Mouse (Mus musculus) MEL (cell line): ENCODE results near the gene Mfsd9. TPM values are rescaled to one million over a fixed set of nuclear protein-coding genes. Genes with fewer than 3 reads are reported as not detected.

Source experiments
- DNase-seq: peaks from one replicate; pipeline ENCODE4 v3.0.0; 2011; ENCODE audit warnings: low read depth, low spot score
- H3K27ac ChIP-seq: 2 replicates; pipeline ENCODE4 v1.5.1; 2012; ENCODE audit warnings: low read depth, mild to moderate bottlenecking, control low read depth, low read length, moderate library complexity; ENCODE audit not compliant: control insufficient read depth
- H3K27me3 ChIP-seq, 2 experiments: fragments of 150-350 bp in 1 of 2; sonication (generic) in 1 of 2; 2 replicates each; pipeline ENCODE4 v1.6.1; 2012; ENCODE audit warnings: low read length in 2 of 2, mild to moderate bottlenecking in 2 of 2, improper control_type of control experiment in 1 of 2, moderate library complexity in 1 of 2; ENCODE audit not compliant: insufficient read depth in 2 of 2, control insufficient read depth in 1 of 2
- H3K36me3 ChIP-seq, 2 experiments: 2 replicates each; pipeline ENCODE4 v1.6.1; 2012 to 2014; ENCODE audit warnings: low read length in 2 of 2, improper control_type of control experiment in 1 of 2, inconsistent platforms in 1 of 2, mild to moderate bottlenecking in 1 of 2; ENCODE audit not compliant: insufficient read depth in 2 of 2, control insufficient read depth in 1 of 2
- H3K4me1 ChIP-seq, 2 experiments: fragments of 150-350 bp in 1 of 2; sonication (generic) in 1 of 2; 2 replicates each; pipeline ENCODE4 v1.6.1; 2012; ENCODE audit warnings: low read length in 2 of 2, improper control_type of control experiment in 1 of 2, mild to moderate bottlenecking in 1 of 2; ENCODE audit not compliant: insufficient read depth in 2 of 2, control insufficient read depth in 1 of 2
- H3K4me3 ChIP-seq, 2 experiments: fragments of 150-350 bp in 1 of 2; sonication (generic) in 1 of 2; 2 replicates each; pipeline ENCODE4 v1.5.1; 2012; ENCODE audit warnings: low read depth in 2 of 2, low read length in 2 of 2, mild to moderate bottlenecking in 2 of 2, moderate library complexity in 2 of 2, control low read depth in 1 of 2, improper control_type of control experiment in 1 of 2; ENCODE audit not compliant: control insufficient read depth in 1 of 2, insufficient read depth in 1 of 2
- H3K79me2 ChIP-seq: 2 replicates; pipeline ENCODE4 v1.6.1; 2012; ENCODE audit warnings: mild to moderate bottlenecking, low read length, moderate library complexity; ENCODE audit not compliant: control insufficient read depth, poor library complexity, insufficient read depth
- H3K9ac ChIP-seq: 2 replicates; pipeline ENCODE4 v1.6.1; 2012; ENCODE audit warnings: low read depth, mild to moderate bottlenecking, control low read depth, low read length, moderate library complexity; ENCODE audit not compliant: control insufficient read depth, poor library complexity, severe bottlenecking
- H3K9me3 ChIP-seq: fragments of 150-350 bp; sonication (generic); replicated peaks from 2 replicates; pipeline ENCODE4 v1.6.1; 2012; ENCODE audit warnings: mild to moderate bottlenecking, low read length, improper control_type of control experiment, moderate library complexity; ENCODE audit not compliant: insufficient read depth
- BHLHE40 ChIP-seq: IDR thresholded peaks from 2 replicates; pipeline ENCODE4 v1.6.1; 2012; ENCODE audit warnings: low read depth, mild to moderate bottlenecking, inconsistent platforms, low read length, improper control_type of control experiment, borderline replicate concordance
- CHD1 ChIP-seq: IDR thresholded peaks from 2 replicates; pipeline ENCODE4 v1.6.1; 2012; ENCODE audit warnings: low read depth, mild to moderate bottlenecking, inconsistent platforms, low read length, improper control_type of control experiment
- CHD2 ChIP-seq: IDR thresholded peaks from 2 replicates; pipeline ENCODE4 v1.6.1; 2011; ENCODE audit warnings: low read length, improper control_type of control experiment
- CTCF ChIP-seq, 3 experiments: IDR thresholded peaks in 2 of 3; conservative IDR thresholded peaks in 1 of 3; 2 replicates each; pipeline ENCODE4 v1.5.1; 2011 to 2012; ENCODE audit warnings: low read length in 3 of 3, low read depth in 2 of 3, mild to moderate bottlenecking in 2 of 3, improper control_type of control experiment in 1 of 3, inconsistent platforms in 1 of 3, mixed read lengths in 1 of 3, moderate library complexity in 1 of 3; ENCODE audit not compliant: control insufficient read depth in 1 of 3, insufficient read depth in 1 of 3, poor library complexity in 1 of 3, severe bottlenecking in 1 of 3
- E2F4 ChIP-seq: IDR thresholded peaks from 2 replicates; pipeline ENCODE4 v1.6.1; 2011; ENCODE audit warnings: low read depth, low read length, improper control_type of control experiment, borderline replicate concordance
- ELF1 ChIP-seq: IDR thresholded peaks from 2 replicates; pipeline ENCODE4 v1.6.1; 2014; ENCODE audit warnings: low read depth, mild to moderate bottlenecking, inconsistent platforms, low read length, improper control_type of control experiment, moderate library complexity
- ETS1 ChIP-seq: IDR thresholded peaks from 2 replicates; pipeline ENCODE4 v1.6.1; 2012; ENCODE audit warnings: low read depth, mild to moderate bottlenecking, inconsistent platforms, low read length, improper control_type of control experiment, moderate library complexity
- GABPA ChIP-seq: IDR thresholded peaks from 2 replicates; pipeline ENCODE4 v1.6.1; 2012; ENCODE audit warnings: low read depth, mild to moderate bottlenecking, inconsistent platforms, low read length, improper control_type of control experiment, moderate library complexity
- GATA1 ChIP-seq: IDR thresholded peaks from 2 replicates; pipeline ENCODE4 v1.6.1; 2011; ENCODE audit warnings: low read depth, low read length, improper control_type of control experiment
- KAT2A ChIP-seq: conservative IDR thresholded peaks from 2 replicates; pipeline ENCODE4 v1.6.1; 2012; ENCODE audit warnings: low read depth, low read length, improper control_type of control experiment, inconsistent platforms
- MAX ChIP-seq: IDR thresholded peaks from 2 replicates; pipeline ENCODE4 v1.6.1; 2011; ENCODE audit warnings: low read length, improper control_type of control experiment
- MAZ ChIP-seq: IDR thresholded peaks from 2 replicates; pipeline ENCODE4 v1.6.1; 2012; ENCODE audit warnings: low read depth, mild to moderate bottlenecking, inconsistent platforms, low read length, improper control_type of control experiment
- MYC ChIP-seq: IDR thresholded peaks from 2 replicates; pipeline ENCODE4 v1.6.1; 2011; ENCODE audit warnings: low read depth, mild to moderate bottlenecking, low read length, improper control_type of control experiment, moderate library complexity
- NELFE ChIP-seq: IDR thresholded peaks from 2 replicates; pipeline ENCODE4 v1.6.1; 2011; ENCODE audit warnings: low read depth, low read length, improper control_type of control experiment
- POLR2A ChIP-seq, 2 experiments: IDR thresholded peaks; 2 replicates each; pipeline ENCODE4 v1.6.1; 2011 to 2012; ENCODE audit warnings: low read length in 2 of 2, mild to moderate bottlenecking in 2 of 2, control low read depth in 1 of 2, improper control_type of control experiment in 1 of 2, low read depth in 1 of 2, moderate library complexity in 1 of 2; ENCODE audit not compliant: control insufficient read depth in 1 of 2, insufficient read depth in 1 of 2, poor library complexity in 1 of 2
- RAD21 ChIP-seq: IDR thresholded peaks from 2 replicates; pipeline ENCODE4 v1.6.1; 2011; ENCODE audit warnings: mild to moderate bottlenecking, low read depth, low read length, improper control_type of control experiment
- RCOR1 ChIP-seq: IDR thresholded peaks from 2 replicates; pipeline ENCODE4 v1.6.1; 2012; ENCODE audit warnings: low read depth, mild to moderate bottlenecking, inconsistent platforms, low read length, improper control_type of control experiment
- SMC3 ChIP-seq: IDR thresholded peaks from 2 replicates; pipeline ENCODE4 v1.6.1; 2011; ENCODE audit warnings: low read depth, low read length, improper control_type of control experiment
- TBP ChIP-seq: IDR thresholded peaks from 2 replicates; pipeline ENCODE4 v1.8.0; 2011; ENCODE audit warnings: low read depth, low read length, improper control_type of control experiment
- TCF12 ChIP-seq: IDR thresholded peaks from 2 replicates; pipeline ENCODE4 v1.6.1; 2014; ENCODE audit warnings: low read depth, mild to moderate bottlenecking, inconsistent platforms, low read length, improper control_type of control experiment, moderate library complexity
- UBTF ChIP-seq: IDR thresholded peaks from 2 replicates; pipeline ENCODE4 v1.6.1; 2012; ENCODE audit warnings: low read depth, mild to moderate bottlenecking, inconsistent platforms, low read length, improper control_type of control experiment, moderate library complexity, borderline replicate concordance; ENCODE audit not compliant: insufficient read depth
- USF1 ChIP-seq: IDR thresholded peaks from 2 replicates; pipeline ENCODE4 v1.6.1; 2014; ENCODE audit warnings: low read depth, mild to moderate bottlenecking, inconsistent platforms, low read length, improper control_type of control experiment, moderate library complexity
- USF2 ChIP-seq, 2 experiments: IDR thresholded peaks; 2 replicates each; pipeline ENCODE4 v1.6.1; 2011 to 2012; ENCODE audit warnings: improper control_type of control experiment in 2 of 2, low read length in 2 of 2, borderline replicate concordance in 1 of 2, inconsistent platforms in 1 of 2, low read depth in 1 of 2, mild to moderate bottlenecking in 1 of 2; ENCODE audit not compliant: insufficient read depth in 1 of 2
- ZMIZ1 ChIP-seq: IDR thresholded peaks from 2 replicates; pipeline ENCODE4 v1.6.1; 2012; ENCODE audit warnings: low read depth, mild to moderate bottlenecking, inconsistent platforms, low read length, improper control_type of control experiment, moderate library complexity
- ZNF384 ChIP-seq: IDR thresholded peaks from 2 replicates; pipeline ENCODE4 v1.6.1; 2012; ENCODE audit warnings: low read depth, mild to moderate bottlenecking, inconsistent platforms, low read length, improper control_type of control experiment
- polyA plus RNA-seq, 2 experiments: library from polyadenylated mRNA; stranded (reverse) in 1 of 2; unstranded in 1 of 2; fragments of >175 nt in 1 of 2; fragments of >200 nt in 1 of 2; gene quantifications; 2 replicates each; pipeline versions ENCODE4 v1.2.1 to v1.2.4; 2012; ENCODE audit warnings: low replicate concordance in 2 of 2, low read depth in 1 of 2; ENCODE audit not compliant: insufficient read length in 2 of 2, insufficient read depth in 1 of 2, missing spikeins in 1 of 2
- total RNA-seq: library from RNA; depleted of rRNA; stranded (reverse); fragments of 300-350 nt; gene quantifications from 2 replicates; pipeline ENCODE4 v1.2.3, GENCODE M21; 2012

The Mfsd9 gene
- total and polyA plus RNA-seq, 3 experiments, result 1.0 to 1.4 TPM; not detected in 1

- no peak for DNase-seq
- H3K27me3 ChIP-seq, result no peaks in the 10 kb centered on the region
- no peak overlapping the region for H3K9ac ChIP-seq
- no peaks in the 10 kb centered on the region for H3K4me1 ChIP-seq
- H3K9me3 ChIP-seq, result no peaks in the 10 kb centered on the region
- TF ChIP-seq UBTF (no peak), TBP (no peak), USF1 (no peak), MAX (no peak), USF2 (IDR thresholded peaks at IDR 0.05; ENCODE audit: borderline replicate concordance in 1 of 2, insufficient read depth in 1 of 2, low read depth in 1 of 2, low read length in 2 of 2) (no peak), GABPA (no peak)
- H3K36me3 ChIP-seq, result no peaks in the 10 kb centered on the region
- H3K79me2 ChIP-seq, result no peaks in the 10 kb centered on the region
- H3K27ac ChIP-seq, result no peak overlapping the region
- no peak overlapping the region for H3K4me3 ChIP-seq
Measured at GRCm38 (mm10) chr1:40815071-40815845, 24.8 kb upstream of the Mfsd9 start.

DNA sequence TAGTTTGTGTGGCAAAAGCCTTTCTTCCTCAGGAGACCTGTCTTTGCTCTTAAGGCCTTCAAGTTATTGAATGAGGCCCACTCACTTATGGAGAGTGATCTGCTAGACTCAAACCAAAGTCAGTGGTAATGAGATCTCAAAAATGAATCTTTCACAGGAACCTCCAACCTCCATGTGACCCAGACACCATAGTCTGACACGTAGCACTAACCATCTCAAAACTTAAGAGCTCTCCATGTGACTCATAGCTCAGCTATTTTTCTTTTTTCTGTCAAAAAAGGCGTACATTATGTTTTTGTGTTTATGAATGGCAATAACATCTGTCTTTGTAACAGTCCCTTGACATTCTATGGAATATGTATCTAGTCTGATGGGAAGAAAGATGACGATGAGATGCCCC is 18.2 kb upstream of the Mfsd9 start:
- no peaks in the 10 kb centered on the region for H3K36me3 ChIP-seq
- H3K79me2 ChIP-seq, result no peaks in the 10 kb centered on the region
- no peaks in the 10 kb centered on the region for H3K4me1 ChIP-seq
- no peaks in the 10 kb centered on the region for H3K9me3 ChIP-seq
- H3K9ac ChIP-seq, result no peak overlapping the region
- H3K4me3 ChIP-seq, result no peak overlapping the region
- no peak for DNase-seq
- H3K27ac ChIP-seq, result no peak overlapping the region
- TF ChIP-seq ELF1, result no peak
- no peak for TF ChIP-seq RCOR1
- no peak for TF ChIP-seq NELFE
- TF ChIP-seq CTCF (IDR thresholded peaks at IDR 0.05 in 2 of 3, conservative IDR thresholded peaks at IDR 0.05 in 1 of 3; ENCODE audit: control insufficient read depth in 1 of 3, insufficient read depth in 1 of 3, low read depth in 2 of 3, low read length in 3 of 3, poor library complexity in 1 of 3, severe bottlenecking in 1 of 3), result no peak
- no peaks in the 10 kb centered on the region for H3K27me3 ChIP-seq

DNA sequence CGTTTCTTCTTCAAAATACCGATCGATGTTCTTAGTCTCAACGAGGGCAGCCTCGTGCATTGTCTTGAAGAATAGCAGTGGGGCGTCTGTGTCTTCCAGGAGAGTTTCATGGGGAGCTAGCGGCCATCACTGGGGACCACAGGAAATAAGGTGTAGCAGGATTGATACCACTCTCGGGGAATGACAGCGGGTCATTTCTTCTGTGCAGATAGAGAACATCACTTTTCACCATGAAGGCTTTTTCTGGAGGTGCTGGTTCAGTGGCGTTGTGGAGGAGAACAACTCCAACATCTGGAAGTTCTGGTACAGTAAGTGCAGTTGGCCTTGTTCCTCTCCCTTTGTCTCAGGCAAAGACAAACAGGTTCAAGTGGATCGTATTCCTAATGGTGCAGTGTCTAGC is 15.4 kb upstream of the Mfsd9 start:
- Histone ChIP-seq H3K27me3 (no peaks in the 10 kb centered on the region), H3K4me3 (no peak overlapping the region), H3K4me1 (0 out of 4 replicates have a peak, but pooled peaks cover 0 to 3% of the 10 kb centered on the region in 2 experiments), H3K27ac (no peak overlapping the region), H3K9me3 (no peaks in the 10 kb centered on the region), H3K9ac (no peak overlapping the region), H3K36me3 (no peaks in the 10 kb centered on the region), H3K79me2 (no peaks in the 10 kb centered on the region)
- DNase-seq, result no peak
- TF ChIP-seq BHLHE40, result no peak
- TF ChIP-seq ETS1, result no peak
- no peak for TF ChIP-seq CHD1
- TF ChIP-seq ZMIZ1, result no peak
- TF ChIP-seq TCF12, result no peak
- no peak for TF ChIP-seq UBTF
- TF ChIP-seq MYC, result no peak
- TF ChIP-seq CTCF (IDR thresholded peaks at IDR 0.05 in 2 of 3, conservative IDR thresholded peaks at IDR 0.05 in 1 of 3; ENCODE audit: control insufficient read depth in 1 of 3, insufficient read depth in 1 of 3, low read depth in 2 of 3, low read length in 3 of 3, poor library complexity in 1 of 3, severe bottlenecking in 1 of 3), result no peak
- TF ChIP-seq E2F4, result no peak
- no peak for TF ChIP-seq POLR2A (IDR thresholded peaks at IDR 0.05; ENCODE audit: control insufficient read depth in 1 of 2, insufficient read depth in 1 of 2, low read depth in 1 of 2, low read length in 2 of 2, poor library complexity in 1 of 2)
- no peak for TF ChIP-seq GABPA
- TF ChIP-seq MAZ, result no peak
- TF ChIP-seq CHD2, result no peak
- TF ChIP-seq ZNF384, result no peak
- no peak for TF ChIP-seq SMC3
- TF ChIP-seq KAT2A, result no peak
- no peak for TF ChIP-seq RAD21
- no peak for TF ChIP-seq GATA1
